Mouse (Mus musculus): ENCODE measurements around the gene Zwint. TPM values are rescaled to one million over a fixed set of nuclear protein-coding genes. Genes with fewer than 3 reads are reported as not detected.

The Zwint gene
- polyA plus RNA-seq, 1 experiment from 2014 or later: 354 TPM

GRCm38 (mm10) chr10:72713754-72714153, 59.1 kb downstream of the Zwint start:
- Histone ChIP-seq H3K27me3 (ENCODE audit: control insufficient read depth, insufficient read depth, low read length) (no peaks in the 10 kb centered on the region), H3K36me3 (ENCODE audit: control insufficient read depth, insufficient read depth, low read length) (no peaks in the 10 kb centered on the region), H3K4me1 (ENCODE audit: control insufficient read depth, insufficient read depth, low read length) (no peaks in the 10 kb centered on the region), H3K4me2 (ENCODE audit: low read depth, severe bottlenecking) (no peak overlapping the region), H3K9me3 (ENCODE audit: control insufficient read depth, low read length) (no peaks in the 10 kb centered on the region), H3K9ac (ENCODE audit: low read length) (no peak overlapping the region), H3K27ac (replicated peaks; ENCODE audit: low read depth, low read length) (no peak overlapping the region), H3K4me3 (ENCODE audit: low read depth, low read length) (no peak overlapping the region)
- 80% methylated on average over 2 of the region's 2 CpGs for WGBS
- ATAC-seq (ENCODE audit: insufficient number of reproducible peaks, low FRiP score, low TSS enrichment, low read depth) (no peak), DNase-seq (ENCODE audit: low spot score) (no peak)

Measured in limb, embryonic 11.5 days (tissue).